Mouse (Mus musculus) yolk sac, embryonic 10.5 days (tissue): ENCODE measurements around the gene Nelfb.
A peak's percentile ranks its signal among the peaks of the same experiment; 100 is the strongest.

Experiments used
- DNase-seq: peaks from one replicate; pipeline ENCODE4 v3.0.0-alpha.2; 2017; ENCODE audit warnings: low spot score

The Nelfb gene

GRCm38 (mm10) chr2:25196172-25196954 is 14.9 kb downstream of the Nelfb start, which contains the start of gene Tor4a:
Tor4a (minus strand) TSS chr2:25196886.
- DNase-seq: peak; percentile 82

GRCm38 (mm10) chr2:25195211-25196156 is 15.8 kb downstream of the Nelfb start:
- DNase-seq: peak; percentile 61

GRCm38 (mm10) chr2:25194486-25195171 is 16.7 kb downstream of the Nelfb start:
- no peak for DNase-seq

GRCm38 (mm10) chr2:25194006-25194405 is 17.3 kb downstream of the Nelfb start:
- no peak for DNase-seq

GRCm38 (mm10) chr2:25193330-25193770 is 17.9 kb downstream of the Nelfb start:
- DNase-seq: peak; percentile 75

- no peak for DNase-seq
These were observed 23.4 kb downstream of the Nelfb start for GRCm38 (mm10) chr2:25187841-25188240.

- no peak for DNase-seq
These were observed 24.7 kb downstream of the Nelfb start for GRCm38 (mm10) chr2:25186575-25186930.

GRCm38 (mm10) chr2:25185625-25186574 is 25.4 kb downstream of the Nelfb start:
- DNase-seq: peak; percentile 80

- no peak for DNase-seq
These were observed 26.8 kb downstream of the Nelfb start for GRCm38 (mm10) chr2:25184496-25184895.

- no peak for DNase-seq
These were observed 28.0 kb downstream of the Nelfb start for GRCm38 (mm10) chr2:25183336-25183735.

GRCm38 (mm10) chr2:25182664-25183063 is 28.6 kb downstream of the Nelfb start:
- no peak for DNase-seq

- no peak for DNase-seq
These were observed 29.3 kb downstream of the Nelfb start for GRCm38 (mm10) chr2:25181891-25182397.

GRCm38 (mm10) chr2:25180973-25181890 is 30.1 kb downstream of the Nelfb start:
- DNase-seq: peak; percentile 59

GRCm38 (mm10) chr2:25180478-25180903 is 30.8 kb downstream of the Nelfb start, which contains the start of gene Nrarp:
Nrarp (plus strand) TSS chr2:25180758.
- peak; percentile 96 for DNase-seq

- no peak for DNase-seq
These were observed 31.6 kb downstream of the Nelfb start for GRCm38 (mm10) chr2:25179566-25180217.

GRCm38 (mm10) chr2:25178285-25178972 is 32.9 kb downstream of the Nelfb start:
- DNase-seq: no peak

GRCm38 (mm10) chr2:25177685-25178084 is 33.6 kb downstream of the Nelfb start:
- peak; percentile 42 for DNase-seq

- DNase-seq: no peak
These were observed 34.2 kb downstream of the Nelfb start for GRCm38 (mm10) chr2:25177076-25177475.
